Mouse (Mus musculus) liver, adult 2 months (tissue): ENCODE data around the gene Irf1.

Experiments used
- CTCF ChIP-seq: fragments of 200-500 bp; IDR thresholded peaks from 2 replicates; pipeline ENCODE4 v1.5.1; 2011; ENCODE audit warnings: low read depth, low read length, control low read depth
- POLR2A ChIP-seq: fragments of 200-500 bp; IDR thresholded peaks from 2 replicates; pipeline ENCODE4 v1.6.1; 2011; ENCODE audit warnings: low read length, control low read depth; ENCODE audit not compliant: insufficient read depth; ENCODE audit errors: extremely low read depth

- TF ChIP-seq CTCF (no peak), POLR2A (no peak)
Observed at GRCm38 (mm10) chr11:53805786-53806185, 36.0 kb downstream of the Irf1 start.
